Mouse (Mus musculus) frontal cortex, postnatal 25 days (tissue): ENCODE data around the gene Abtb2.

Experiments
- DNase-seq, 2 experiments: peaks; one replicate each; pipeline ENCODE4 v3.0.0; 2022; ENCODE audit warnings: low spot score in 2 of 2

Abtb2 gene

DNA sequence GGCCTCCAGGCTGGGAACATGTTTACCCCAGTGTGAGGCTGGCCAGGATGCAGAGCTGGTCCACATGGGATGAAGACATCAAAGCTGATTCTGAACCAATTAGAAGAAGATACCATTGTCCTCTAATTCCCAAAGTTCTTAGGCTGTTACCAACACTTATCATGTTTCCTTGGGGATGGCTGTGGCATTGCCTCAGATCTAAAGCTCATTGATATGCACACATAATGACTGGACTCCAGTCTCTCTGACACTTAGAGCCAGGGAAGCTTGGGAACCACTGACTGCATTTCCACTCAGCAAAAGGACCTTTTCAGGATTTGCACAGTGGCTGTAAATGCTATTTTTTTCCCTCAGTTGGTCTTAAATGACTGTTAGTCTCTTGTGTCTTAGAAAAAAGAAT, 52.3 kb downstream of the Abtb2 start:
- no peak for DNase-seq

DNA sequence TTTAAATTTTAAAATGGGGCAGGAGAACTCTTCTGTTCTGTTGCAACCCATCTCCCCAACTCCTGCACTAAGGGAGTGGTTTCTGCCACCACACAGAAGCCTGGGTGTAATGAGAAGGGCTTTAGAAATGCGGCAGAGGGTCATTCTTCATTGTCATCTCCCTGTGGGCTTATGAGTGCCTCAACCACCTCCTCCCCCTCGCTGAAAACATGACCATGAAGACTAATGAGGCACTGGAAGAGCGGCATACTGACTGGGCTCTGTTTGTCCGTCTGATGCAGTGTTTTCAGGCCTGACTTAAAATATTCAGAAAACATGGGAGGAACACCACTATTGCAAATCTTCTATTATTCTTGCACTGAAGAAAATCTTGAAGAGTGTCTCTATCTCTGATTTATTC, 56.8 kb downstream of the Abtb2 start:
- DNase-seq: no peak

DNA sequence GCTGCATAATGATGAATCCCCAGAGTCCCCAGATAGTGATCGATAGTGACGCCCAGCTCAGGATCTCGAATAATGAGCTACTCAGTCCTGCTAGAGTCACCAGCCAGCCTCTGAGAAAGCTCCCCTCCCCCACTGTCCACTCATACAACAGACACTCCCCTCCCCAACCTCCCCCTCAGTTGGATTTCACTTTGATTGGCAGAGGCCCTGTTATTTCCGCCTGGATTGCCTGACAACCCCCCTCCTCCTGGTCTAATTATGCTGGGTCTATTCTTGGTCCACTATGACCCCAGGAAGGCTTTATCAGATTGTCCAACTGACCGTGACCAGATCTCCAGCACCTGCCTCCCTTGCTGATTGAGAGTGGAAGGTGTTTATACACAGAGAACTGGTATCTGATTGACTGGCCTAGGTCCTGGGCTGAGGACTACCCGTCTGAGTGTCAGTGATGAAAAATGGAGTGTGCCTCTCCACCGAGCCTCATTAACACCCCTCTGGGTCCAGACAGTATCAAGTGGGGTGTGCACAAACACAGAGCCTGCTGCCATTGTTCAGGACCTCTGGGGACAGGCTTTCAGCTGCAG, 59.3 kb downstream of the Abtb2 start:
- no peak for DNase-seq

DNA sequence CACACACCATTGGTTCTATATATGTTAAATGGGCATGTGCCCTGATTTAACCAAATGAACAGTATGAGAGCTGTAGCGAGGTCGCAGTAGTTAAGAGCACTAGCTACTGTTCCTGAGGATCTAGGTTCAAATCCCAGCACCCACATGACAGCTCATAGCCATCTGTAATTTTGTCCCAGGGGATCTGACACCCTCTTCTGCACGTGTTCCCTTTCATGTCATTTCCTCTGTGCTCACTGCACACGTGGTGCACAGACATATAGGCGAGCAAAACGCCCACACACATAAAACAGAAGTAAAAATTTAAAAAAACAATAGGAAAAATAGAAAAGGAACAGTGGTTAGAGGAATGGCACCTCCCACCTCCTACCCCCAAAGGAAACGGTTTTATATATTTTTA, 61.0 kb downstream of the Abtb2 start:
- no peak for DNase-seq

DNA sequence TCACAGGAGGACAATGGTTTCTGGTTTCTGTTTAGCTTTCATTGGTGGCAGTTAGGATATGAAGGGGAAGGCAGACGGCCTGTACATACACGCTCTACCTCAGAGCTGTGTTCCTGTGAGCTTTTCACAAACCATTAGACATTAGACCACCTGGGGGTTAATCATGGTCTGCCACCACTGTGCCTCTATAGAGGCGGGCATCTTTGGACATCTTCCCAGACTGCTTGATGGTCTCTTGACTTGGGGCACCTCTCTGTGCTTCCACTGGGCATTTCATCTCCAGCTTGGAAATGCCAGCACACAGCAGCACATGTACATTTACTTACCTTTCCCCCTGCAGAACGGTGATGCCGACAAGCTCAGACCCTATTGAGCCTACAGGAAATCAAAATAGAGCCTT, 63.8 kb downstream of the Abtb2 start:
- no peak for DNase-seq

DNA sequence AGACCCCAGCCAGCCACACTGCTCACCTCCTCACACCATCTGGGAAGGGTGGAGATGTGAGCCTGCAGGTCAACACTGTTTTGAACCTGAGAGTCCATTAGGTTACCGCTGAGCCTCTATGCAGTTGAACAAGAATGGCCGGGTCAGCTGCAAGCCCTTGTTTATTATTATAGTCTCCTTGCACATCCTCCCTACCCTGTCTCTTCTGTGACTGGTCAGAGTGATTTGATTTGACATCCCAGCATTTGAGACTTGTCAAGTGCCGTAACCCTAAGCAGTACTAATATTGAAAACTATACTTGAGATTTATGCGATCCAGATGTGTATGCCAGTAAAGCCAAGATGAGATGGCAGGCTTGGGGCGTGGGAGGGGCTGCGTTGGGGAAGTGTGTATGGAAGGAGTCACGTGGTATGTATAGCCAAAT, 65.2 kb downstream of the Abtb2 start:
- no peak for DNase-seq

DNA sequence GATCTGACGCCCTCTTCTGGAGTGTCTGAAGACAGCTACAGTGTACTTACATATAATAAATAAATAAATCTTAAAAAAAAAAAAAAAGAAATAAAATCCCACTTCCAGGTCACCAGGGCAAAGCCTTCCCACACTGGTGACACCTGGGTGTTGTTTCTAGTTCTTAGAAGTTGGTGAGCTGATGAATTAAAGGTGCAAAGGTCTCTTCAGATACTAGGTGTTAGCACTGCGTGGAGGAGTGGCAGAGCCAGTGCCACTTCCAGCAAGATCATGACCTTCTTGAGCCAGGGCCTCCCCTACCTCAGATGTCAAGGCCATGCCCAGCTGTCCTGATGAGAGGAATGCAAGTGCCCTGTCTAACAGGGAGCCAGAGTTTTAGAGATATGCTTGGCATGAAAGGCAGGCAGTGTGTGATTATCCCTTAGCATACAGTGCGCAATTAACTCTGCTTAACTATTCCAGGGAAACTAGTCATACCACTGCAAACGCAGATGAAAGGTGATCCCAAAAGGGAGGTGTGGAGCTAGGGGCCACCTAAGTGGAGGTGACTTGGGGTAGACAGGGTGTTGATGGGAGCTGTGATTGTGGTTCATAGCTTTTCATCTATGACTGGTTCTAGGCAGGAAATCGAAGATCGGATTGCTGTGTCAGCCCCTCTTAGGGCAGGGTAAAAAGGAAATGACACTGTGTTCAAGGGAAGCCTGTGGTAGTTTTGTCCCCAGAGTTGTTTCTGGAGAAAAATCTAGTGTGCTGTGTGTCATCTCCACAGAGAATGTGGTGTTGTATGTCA, 66.2 kb downstream of the Abtb2 start:
- DNase-seq: no peak

DNA sequence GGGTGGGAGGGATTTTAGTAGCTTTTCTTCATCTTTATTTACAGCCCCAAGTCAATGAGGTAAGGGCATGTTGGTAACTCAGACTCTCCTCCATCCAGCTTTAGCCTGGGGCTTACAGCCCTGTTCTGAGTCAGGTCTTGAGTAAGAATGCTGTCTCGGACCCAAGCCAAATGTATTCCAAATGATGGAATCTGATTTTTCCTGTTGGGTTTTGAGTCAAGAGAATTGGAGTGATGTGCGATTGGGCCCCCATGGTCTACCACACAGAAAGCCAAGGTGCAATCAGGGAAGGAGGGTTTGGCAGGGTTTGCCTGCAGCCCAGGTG, 66.8 kb downstream of the Abtb2 start:
- DNase-seq: no peak

DNA sequence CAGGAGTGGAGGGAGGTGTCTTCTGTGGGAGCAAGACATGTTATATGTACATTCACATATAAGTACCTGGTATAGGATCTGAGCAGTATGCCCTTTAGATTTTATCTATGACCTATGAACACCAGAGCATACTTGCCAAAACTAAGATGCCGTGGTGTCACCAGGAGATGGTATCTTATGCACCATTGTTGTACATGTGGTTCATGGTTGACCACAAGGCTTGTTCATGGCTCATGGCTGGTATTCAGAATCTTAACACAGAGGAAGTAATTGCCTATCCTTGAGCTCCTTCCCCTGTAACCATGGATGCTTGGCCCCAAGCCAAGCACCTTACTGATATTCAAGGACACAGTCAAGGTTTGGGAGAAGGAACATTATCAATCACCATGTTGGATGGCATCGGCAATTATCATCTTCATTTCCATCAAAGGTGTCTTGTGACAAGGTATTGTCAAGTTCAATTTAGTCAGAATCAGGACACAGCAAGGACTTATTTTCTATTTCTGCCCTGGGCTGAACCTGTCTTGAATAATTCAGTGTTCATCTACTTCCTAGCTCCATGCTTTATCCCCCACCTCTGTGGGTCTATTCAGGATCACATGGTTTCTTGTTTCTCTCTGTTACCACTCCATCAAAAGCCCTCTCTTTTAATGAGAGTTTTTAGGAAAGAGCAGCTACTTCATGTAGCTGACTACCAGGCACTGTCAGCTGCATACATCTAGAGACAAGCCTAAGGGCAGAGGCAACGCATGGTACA, 69.8 kb downstream of the Abtb2 start:
- DNase-seq: no peak

DNA sequence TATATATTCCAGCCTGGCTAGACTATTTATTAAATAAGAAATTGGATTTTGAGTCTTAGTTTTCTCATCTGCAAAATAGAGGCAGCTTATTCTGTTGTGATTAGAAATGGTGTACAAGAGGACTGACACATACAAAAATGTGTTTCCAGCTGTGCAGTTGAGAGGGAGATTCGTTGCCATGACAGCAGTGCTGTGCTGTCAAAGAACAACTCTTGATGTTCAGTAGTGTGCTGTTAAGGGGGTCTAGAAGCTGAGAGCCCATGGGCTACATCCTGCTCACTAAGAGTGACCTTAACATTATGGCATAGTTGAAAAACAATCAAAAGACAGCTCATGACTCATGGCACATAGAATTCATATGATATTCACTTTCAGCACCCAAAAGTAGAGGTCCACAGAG, 71.3 kb downstream of the Abtb2 start:
- no peak for DNase-seq

DNA sequence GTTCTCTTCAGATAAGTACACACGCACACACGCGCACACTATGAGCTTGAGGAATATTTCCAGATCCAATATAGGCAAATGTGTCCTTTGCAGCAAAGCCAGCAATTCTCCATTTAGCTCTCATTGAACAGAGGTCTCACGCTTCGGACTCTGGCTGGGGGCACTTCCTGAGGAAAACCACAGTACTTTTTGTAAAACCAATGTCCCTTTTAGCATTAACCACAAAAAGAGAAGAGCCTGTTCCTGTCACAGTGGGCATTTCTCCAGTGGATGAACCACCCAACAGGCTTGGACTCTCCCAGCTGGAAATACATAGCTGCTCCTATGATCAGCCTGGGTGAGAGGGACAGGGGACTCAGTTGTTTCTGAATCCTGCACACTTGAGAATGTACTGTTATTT, 71.8 kb downstream of the Abtb2 start:
- DNase-seq: no peak

DNA sequence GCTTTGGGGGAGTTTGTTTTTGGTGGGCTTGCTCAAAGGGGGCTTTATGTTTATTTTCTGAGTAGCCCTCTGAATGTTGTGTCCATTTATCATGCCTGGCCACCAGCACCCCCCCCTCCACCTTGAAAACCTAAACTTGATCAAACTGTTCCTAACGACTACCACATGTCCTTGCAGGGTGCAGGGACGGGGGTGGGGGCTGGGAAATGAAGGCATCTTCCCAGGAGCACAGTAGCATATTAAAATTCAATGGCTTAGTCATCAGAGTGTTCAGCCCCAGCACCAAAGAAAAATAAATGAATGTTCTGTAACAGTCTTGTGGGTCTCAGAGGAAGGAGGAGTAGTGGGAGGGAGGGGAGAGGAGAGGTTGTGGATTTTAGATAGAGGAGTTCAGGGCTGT, 73.6 kb downstream of the Abtb2 start:
- no peak for DNase-seq

DNA sequence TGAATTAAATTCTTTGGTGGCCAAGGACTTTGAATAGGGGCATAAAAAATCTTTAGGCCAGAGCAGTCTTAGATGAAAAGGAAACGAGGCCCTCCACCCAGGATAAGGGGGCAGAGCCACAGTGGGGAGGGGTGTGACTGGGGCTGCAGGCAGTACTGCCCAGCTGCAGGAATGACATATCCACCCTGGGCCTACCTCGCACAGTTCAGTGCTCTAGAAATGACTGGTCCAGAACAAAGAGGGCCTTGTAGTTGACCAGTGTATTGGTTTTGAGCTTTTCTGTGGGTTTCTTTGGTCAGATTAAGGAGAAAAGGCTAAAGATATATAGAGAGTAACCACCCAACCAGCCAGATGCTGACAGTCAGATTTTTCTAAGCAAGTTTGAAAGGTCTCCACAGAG, 74.8 kb downstream of the Abtb2 start:
- DNase-seq: no peak

DNA sequence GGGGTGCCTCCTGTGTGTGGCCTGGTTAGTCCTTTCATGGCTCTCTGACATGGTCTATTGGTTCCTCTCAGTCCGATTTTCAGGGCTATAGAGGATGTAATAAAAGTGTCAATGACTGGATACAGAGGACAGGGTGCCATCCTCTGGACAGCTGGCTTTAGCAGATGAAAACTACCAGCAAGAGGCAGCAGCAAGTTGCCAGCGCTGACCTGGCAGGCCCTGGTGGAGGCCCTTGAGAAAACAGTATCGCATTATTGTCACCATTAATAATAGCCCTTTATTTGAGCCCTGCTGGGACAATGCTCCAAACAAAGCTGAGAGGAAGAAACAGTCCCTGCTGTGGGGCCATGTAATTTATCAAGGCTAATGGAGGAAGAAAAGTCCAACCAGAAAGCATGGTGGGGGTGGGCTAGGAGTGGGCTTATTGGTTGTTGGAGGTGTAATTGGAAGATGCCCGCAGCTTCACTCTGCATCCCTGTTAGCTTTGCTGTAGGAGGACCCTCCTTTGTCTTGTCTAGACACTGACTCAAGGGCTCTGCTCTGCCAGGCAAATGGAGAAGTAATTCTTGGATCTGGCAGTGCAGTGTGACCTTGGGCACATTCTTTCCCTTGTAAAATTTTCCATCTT, 77.6 kb downstream of the Abtb2 start:
- DNase-seq: no peak

DNA sequence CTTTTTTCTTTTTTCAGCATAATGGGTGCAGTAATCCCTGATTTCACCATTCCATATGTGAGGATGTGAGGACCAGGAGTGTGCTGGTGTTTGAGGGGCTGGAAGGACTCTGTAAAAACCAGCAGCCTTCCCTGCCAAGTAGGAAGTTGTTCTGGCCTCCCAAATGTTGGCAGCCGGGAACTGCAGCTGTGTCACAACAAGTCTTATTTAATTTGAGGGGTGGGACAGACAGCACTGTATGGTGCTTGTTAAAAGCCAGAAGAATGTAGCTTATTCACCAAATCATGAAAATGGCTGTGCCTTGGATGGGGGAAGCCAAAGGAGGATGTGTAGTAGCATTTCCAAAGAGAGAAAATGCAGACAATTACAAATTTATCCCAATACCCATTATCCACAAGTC, 78.3 kb downstream of the Abtb2 start:
- DNase-seq: no peak

DNA sequence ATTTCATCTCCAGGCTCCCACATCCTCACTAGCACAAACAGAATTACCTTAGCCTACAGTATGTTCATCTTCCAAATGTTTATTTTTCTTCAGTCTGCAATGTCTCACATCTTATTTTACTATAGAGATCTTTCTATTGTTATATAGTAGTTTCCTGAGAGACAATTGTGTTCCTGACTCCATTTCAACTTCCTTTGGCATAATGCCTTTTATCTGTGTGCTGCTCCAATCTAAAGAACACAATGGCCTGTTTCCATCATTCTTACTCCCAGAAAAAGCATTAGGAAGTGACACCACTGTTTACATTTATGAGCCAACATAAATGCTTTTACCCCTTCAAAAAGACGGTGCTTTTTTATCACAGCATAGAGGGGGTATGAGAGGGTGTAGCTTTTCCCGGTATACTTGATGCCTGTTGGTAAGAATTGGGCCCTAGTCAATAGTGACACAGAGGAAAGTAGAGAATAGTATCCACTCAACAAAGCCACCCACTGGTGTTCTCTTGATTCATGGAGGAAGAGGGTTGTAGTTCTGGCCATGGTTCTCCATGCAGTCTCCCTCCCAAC, 84.3 kb downstream of the Abtb2 start:
- DNase-seq: no peak

DNA sequence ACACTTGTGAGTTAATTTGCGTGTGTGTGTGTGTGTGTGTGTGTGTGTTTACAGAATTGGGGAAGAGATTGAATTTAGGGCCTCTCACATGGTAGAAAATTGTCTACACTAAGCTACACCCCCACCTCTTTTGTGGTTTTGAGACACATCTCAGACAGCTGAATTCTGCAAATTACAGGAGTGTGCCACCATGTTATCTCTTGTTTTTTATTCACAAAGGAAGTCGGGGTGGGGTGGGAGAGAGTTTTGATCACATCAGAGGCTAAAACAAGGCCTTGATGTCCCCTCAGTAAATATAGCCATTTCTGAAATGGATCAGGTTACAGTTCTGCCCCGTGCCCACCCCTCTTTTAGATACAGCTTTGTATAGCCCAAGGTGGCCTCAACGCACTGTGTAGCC, 86.0 kb downstream of the Abtb2 start:
- no peak for DNase-seq

DNA sequence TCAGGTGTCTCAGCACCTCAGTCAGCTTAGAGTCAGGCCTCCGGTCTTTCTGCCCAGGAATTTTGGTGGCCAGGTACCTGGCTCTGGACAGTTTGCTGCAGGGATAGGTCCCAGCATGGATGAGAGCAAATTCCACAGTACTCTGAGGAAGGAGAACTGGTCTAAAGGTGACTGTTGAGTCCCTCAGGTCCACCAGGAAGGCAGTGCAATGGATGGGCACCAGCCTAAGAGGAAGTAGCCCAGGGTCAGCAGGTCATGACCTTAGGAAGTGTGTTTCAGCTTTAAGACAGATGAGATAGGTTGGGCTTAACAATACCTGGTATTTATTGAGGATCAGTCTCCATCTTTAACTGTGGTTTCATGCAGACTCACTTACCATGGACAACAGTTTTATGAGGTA, 88.9 kb downstream of the Abtb2 start:
- no peak for DNase-seq

DNA sequence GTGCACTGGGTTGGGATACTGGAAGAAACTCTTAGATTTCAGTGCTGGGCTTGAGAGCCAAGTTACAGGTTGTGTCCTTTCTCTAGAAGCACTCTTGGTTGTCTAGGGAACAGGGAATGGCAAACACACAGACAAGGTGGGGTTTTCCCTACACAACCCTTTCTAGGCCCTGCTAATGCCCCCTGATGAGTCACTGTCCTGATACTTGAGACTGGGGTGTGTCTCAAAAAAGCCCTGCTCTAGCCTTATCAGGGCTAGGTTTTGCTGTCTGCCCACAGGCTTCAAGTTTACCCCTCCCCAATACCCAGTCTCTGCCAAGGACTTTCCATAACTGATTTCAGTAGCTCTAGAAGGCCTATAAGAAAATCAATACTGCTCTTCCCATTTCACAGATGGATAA, 89.9 kb downstream of the Abtb2 start:
- DNase-seq: no peak

DNA sequence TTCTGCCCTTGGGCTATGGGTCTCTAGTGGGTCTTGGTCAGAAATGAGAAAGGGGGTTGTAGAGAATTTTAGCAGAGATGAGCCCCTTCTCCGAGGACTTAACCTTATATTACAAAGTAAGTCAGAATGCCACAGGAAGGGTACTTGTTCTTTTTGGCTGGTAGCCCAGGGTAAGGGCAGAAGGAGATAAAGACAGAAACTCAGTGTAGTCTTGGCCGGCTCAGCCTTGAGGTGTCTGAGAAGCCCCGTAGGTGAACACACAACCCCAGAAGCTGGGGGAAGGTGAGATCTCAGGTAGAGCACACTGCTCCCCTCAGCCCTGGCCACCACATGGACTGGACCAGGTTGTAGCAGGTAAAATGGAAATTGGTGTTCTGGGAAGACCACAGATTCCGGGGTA, 93.1 kb downstream of the Abtb2 start:
- DNase-seq: no peak

DNA sequence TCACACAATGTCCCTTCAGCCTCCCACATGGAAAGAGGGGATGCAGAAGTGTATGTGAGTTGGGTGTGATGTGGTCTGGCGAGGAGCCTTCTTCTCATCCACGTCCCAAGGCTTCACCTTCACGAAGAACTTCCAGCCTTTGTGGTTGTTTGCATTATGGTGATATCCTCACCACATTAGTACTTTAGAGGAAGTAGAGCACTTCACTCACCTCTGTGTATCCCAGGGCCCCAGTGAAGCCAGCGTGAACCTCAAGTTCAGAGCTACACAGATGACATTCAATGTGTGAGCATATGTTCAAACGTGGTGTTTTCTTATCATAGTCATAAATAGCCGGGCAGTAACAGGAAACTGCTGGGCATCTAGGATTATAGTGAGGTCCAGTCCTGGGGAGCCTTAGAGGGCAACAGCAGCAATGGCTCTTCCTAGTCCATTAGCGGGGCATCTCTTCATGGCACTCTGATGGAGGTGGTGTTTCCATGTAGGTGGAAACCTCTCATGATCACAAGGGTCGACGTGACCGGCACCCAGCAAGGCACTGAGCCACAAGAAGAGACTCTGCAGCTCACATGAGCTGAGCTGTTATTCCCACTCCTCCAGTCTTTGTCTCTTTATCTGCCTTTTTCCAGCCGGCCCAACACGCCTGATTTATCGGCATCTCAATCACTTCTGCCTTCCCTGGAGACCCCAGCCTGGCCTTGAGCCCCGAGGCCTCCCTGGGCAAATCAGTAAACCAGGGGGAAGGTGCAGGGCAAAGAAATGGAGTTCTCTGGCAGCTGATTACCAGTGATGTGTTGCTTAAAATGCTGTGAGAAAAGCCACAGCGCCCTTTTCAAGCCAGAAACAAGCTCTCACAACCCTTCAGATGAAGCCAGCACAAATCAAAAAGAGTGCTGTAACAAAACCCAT, 93.8 kb downstream of the Abtb2 start:
- no peak for DNase-seq
